Mouse (Mus musculus): ENCODE measurements at regions not wholly inside any gene's neighbourhood (a gene's known extent, or its start where the extent isn't known, plus 50 kb on each side); places are given as distances from the start of the nearest gene placed in this dataset.

DNA sequence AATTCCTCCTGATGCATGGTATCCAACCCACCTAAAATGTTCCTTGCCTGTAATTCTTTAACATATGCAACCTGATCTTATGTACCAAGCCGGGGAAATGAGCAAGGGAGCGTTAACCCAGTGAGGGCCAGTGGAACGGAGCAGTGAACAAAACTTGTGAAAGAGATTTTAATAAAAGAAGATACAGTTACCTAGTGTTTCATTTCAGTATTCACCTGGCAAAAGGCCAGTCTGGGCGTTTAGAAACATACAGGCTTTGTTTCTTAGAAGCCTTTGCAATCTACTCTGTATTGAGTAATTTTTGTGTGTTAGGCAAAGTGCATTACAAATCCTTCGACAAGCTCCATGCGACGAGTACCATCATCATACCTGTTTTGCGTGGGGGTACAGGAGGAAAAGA, 91.1 kb downstream of the Gm10260 start:
- Histone ChIP-seq H3K4me1 (ENCODE audit: control insufficient read depth, insufficient read depth, insufficient read length, low read length) (no peaks in the 10 kb centered on the region), H3K27ac (replicated peaks; ENCODE audit: low read depth, low read length) (no peak overlapping the region), H3K4me3 (ENCODE audit: insufficient read depth, low read depth, low read length) (no peak overlapping the region)

DNA sequence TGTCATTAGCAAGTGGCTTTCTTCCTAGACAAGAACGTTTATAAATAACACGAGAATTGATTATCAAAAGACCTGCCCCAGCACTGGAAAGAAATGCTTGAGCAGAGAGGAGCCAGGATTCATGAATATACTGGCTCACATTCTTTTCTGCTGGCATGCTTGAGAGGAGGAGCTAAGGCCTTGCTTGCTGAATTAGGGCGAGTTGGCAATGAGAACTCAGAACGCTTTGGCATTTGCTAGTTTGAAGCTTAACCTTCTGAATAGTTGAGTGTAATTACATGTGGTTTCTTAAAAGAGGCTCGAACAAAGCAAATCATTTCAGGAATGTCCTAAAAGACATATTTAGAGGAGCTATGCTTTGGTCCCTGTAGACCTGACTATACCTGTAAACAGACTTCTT, 91.5 kb downstream of the Gm10260 start:
- no peak overlapping the region for H3K27ac ChIP-seq (replicated peaks; ENCODE audit: low read depth, low read length)
- H3K4me1 ChIP-seq (ENCODE audit: control insufficient read depth, insufficient read depth, insufficient read length, low read length) = no peaks in the 10 kb centered on the region
- H3K4me3 ChIP-seq (ENCODE audit: insufficient read depth, low read depth, low read length) = no peak overlapping the region

DNA sequence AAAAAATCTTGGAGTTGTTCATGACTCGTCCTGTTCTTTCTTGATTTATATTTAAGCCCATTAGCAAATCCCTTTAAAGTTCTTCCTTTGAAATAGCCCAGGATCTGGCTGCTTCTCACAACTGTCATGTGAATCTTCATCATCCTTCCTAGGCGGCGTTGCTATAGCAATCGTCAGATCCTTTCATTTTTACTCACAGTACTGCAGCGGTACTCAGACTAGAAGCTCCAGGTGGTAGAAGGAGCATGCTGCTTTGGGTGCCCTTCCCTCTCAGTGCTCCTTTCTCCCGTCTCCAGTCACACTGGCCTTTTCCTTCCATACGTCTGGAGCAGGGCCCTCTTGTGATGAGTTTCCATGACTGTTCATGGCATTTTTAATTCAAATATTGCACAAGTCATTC, 93.1 kb downstream of the Gm10260 start:
- H3K4me1 ChIP-seq (ENCODE audit: control insufficient read depth, insufficient read depth, insufficient read length, low read length) = peaks cover 4% of the 10 kb centered on the region; the same call in 1 of the 2 replicates
- no peak overlapping the region for H3K4me3 ChIP-seq (ENCODE audit: insufficient read depth, low read depth, low read length)
- H3K27ac ChIP-seq (replicated peaks; ENCODE audit: low read depth, low read length) = no peak overlapping the region

DNA sequence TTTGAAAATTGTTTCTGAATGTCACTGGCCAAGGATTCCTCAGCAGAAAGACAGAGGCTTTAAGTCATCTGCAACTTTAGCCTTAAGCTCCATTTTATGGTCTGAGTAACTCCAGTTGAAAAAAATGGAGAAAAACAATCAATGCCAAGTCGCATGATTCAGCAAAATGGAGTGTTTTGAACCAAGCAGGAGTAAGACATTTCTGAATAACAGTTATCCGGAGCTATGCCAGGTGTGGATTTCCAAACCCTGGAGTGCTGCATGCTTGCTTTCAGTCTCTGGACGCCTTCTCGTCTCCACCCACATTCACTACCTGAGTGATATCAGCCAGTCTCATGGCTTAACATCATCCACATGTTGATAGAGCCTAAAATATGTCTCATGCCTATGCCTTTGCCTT, 93.7 kb downstream of the Gm10260 start:
- Histone ChIP-seq H3K4me3 (ENCODE audit: insufficient read depth, low read depth, low read length) (no peak overlapping the region), H3K4me1 (ENCODE audit: control insufficient read depth, insufficient read depth, insufficient read length, low read length) (peaks cover 4% of the 10 kb centered on the region; the same call in 1 of the 2 replicates), H3K27ac (replicated peaks; ENCODE audit: low read depth, low read length) (peak overlapping the region; percentile 58)

DNA sequence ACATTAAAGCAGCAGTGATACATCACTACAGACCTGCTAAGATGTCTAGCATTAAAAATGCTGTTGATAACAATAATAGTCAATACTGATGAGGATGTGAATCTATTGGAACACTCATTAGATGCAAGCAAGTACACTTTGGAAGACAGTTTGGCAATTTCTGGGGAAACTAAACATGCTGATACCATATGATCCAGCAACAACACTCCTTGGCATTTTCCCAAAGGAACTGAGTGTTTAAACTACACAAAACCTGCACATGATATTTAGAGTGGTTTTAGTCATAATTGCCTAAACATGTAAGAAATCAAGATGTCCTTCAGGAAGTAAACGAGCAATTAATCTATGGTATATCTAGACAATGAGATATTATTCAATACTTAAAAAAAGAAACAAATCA, 95.2 kb downstream of the Gm10260 start:
- peaks cover 4% of the 10 kb centered on the region; the same call in 1 of the 2 replicates for H3K4me1 ChIP-seq (ENCODE audit: control insufficient read depth, insufficient read depth, insufficient read length, low read length)
- no peak overlapping the region for H3K27ac ChIP-seq (replicated peaks; ENCODE audit: low read depth, low read length)
- H3K4me3 ChIP-seq (ENCODE audit: insufficient read depth, low read depth, low read length) = no peak overlapping the region

DNA sequence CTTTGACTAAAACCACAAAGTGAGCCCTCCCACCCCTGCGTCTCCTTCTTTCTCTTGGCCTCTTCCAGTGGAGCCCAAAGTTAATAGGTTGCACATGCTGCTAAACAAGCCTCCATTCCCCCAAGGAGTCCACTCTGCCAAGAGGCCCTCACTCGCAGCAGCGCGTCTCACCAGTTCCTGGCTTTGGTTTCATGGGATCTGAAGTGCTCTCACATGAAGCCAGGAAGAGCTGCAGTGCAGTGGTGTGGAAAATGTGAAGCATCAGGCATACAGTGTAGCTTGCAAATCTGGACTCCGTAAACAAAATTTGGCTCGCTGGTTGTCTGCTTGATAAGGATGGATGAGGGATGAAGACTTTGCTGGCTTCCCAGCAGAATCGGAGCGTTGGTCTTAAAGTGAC, 97.7 kb downstream of the Gm10260 start:
- no peak overlapping the region for H3K4me3 ChIP-seq (ENCODE audit: insufficient read depth, low read depth, low read length)
- peaks cover 4% of the 10 kb centered on the region; the same call in 1 of the 2 replicates for H3K4me1 ChIP-seq (ENCODE audit: control insufficient read depth, insufficient read depth, insufficient read length, low read length)
- H3K27ac ChIP-seq (replicated peaks; ENCODE audit: low read depth, low read length) = no peak overlapping the region

DNA sequence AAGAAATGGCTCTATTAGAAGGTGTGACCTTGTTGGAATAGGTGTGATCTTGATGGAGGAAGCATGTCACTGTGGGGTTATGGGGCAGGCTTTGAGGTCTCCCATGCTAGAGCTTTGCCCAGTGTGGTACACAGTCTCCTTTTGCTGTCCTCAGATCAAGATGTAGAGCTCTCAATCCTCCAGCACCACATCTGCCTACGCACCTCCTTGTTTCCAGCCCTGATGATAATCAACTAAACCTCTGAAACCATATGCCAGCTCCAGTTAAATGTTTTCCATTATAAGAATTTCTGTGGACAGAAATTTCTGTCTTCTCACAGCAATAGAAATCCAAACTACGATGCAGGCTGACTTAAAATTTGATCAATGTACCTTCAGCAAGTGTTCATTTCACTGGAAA, 103.8 kb downstream of the Gm10260 start:
- Histone ChIP-seq H3K27ac (replicated peaks; ENCODE audit: low read depth, low read length) (no peak overlapping the region), H3K4me3 (ENCODE audit: insufficient read depth, low read depth, low read length) (no peak overlapping the region), H3K4me1 (ENCODE audit: control insufficient read depth, insufficient read depth, insufficient read length, low read length) (no peaks in the 10 kb centered on the region)

DNA sequence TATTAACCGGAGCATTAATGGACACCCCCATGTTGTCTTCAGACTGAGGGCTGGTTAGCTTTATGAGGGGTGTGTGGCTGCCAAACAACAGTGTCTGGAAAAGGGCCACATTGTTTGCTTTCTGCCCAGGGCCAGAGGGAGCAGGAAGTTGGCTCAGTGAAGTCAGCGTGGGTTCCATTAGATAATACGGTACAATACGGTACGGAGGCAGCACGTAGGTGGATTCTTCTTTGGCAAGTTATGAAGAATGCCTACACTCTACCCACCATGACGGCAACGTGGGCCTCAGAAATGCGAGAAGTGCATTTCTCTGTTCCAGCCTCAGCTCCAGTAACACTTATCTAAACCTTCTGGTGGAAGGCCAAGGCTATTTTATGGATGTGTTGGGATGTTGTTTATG, 108.2 kb downstream of the Gm10260 start:
- Histone ChIP-seq H3K4me1 (ENCODE audit: control insufficient read depth, insufficient read depth, insufficient read length, low read length) (no peaks in the 10 kb centered on the region), H3K27ac (replicated peaks; ENCODE audit: low read depth, low read length) (no peak overlapping the region), H3K4me3 (ENCODE audit: insufficient read depth, low read depth, low read length) (no peak overlapping the region)

DNA sequence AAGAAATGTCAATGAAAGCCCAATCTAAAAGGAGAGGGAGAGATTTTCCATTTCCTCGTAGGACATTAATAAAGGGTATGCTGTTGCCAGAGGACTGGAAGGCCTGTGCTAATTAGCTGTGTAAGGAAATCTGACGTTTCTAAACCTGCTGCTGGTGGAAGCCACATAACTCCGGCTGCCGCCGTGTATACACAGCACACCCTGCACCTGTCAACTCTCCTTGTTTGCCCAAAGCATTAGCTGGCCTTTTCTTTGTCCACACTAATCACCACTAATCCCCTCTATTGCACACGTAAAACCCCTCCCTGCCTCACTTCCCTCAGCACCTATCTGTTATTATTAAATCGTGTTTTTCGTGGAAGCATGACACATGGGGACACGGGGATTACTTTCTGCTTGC, 108.7 kb downstream of the Gm10260 start:
- no peak overlapping the region for H3K4me3 ChIP-seq (ENCODE audit: insufficient read depth, low read depth, low read length)
- H3K27ac ChIP-seq (replicated peaks; ENCODE audit: low read depth, low read length) = no peak overlapping the region
- no peaks in the 10 kb centered on the region for H3K4me1 ChIP-seq (ENCODE audit: control insufficient read depth, insufficient read depth, insufficient read length, low read length)

DNA sequence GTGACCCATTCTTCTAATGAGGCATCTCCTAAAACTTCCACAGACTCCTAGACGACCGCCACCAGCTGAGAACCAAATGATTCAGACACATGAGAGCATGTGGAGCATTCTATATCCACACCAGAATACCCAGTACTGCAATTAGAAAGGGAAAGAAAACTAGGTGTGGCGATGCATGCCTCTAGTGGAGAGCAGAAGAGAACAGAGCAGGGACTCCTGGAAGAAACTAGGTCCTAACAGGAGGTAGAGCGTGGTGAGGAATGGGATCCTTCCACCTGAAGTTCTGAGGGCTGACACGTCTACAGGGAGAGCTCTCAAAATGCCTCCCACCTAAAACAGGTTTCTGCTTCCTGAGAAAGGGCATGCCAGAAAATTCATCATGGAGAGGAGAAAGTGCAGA, 109.3 kb downstream of the Gm10260 start:
- Histone ChIP-seq H3K4me3 (ENCODE audit: insufficient read depth, low read depth, low read length) (no peak overlapping the region), H3K27ac (replicated peaks; ENCODE audit: low read depth, low read length) (no peak overlapping the region), H3K4me1 (ENCODE audit: control insufficient read depth, insufficient read depth, insufficient read length, low read length) (peaks cover under 1% of the 10 kb centered on the region)

DNA sequence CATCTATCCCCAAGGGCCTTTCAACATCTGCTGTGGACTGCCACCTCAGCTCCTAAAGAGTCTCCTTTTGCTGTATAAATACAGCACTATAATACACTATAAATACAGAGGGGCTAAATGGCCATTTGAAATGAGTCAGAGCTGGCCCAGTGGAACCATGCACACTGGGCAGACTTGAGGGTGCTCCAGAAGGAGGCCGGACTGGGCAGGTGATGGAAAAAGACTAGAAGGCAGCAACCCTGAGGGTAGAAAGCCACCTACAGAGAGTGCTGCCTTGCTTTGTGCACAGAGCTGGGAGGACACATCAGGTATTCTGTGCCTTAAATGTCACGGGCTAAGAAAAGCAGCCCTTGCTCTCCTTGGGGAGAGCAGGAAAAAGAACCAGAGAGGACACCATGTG, 110.2 kb downstream of the Gm10260 start:
- H3K27ac ChIP-seq (replicated peaks; ENCODE audit: low read depth, low read length) = no peak overlapping the region
- no peak overlapping the region for H3K4me3 ChIP-seq (ENCODE audit: insufficient read depth, low read depth, low read length)
- H3K4me1 ChIP-seq (ENCODE audit: control insufficient read depth, insufficient read depth, insufficient read length, low read length) = peaks cover 10% of the 10 kb centered on the region

DNA sequence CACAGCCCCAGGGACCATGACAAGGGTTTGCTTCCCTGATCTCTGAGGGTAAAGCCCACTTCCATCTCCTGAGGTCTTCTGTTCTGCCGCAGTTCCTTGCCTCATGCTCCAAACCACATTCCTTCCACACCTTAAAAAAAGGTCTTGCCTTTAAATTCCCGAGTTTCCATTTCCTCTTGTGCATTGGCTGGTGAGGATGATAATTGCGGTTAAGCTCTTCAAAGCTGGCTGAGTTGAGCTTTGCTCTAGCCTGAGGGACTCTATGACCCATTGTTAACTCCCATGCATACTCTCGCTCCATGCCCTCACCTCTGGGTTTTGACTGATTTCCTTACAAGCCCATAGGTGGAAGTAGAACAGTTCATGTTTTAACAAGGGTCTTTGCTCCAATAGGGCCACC, 112.9 kb downstream of the Gm10260 start:
- no peak overlapping the region for H3K27ac ChIP-seq (replicated peaks; ENCODE audit: low read depth, low read length)
- peaks cover 14% of the 10 kb centered on the region for H3K4me1 ChIP-seq (ENCODE audit: control insufficient read depth, insufficient read depth, insufficient read length, low read length)
- H3K4me3 ChIP-seq (ENCODE audit: insufficient read depth, low read depth, low read length) = no peak overlapping the region

DNA sequence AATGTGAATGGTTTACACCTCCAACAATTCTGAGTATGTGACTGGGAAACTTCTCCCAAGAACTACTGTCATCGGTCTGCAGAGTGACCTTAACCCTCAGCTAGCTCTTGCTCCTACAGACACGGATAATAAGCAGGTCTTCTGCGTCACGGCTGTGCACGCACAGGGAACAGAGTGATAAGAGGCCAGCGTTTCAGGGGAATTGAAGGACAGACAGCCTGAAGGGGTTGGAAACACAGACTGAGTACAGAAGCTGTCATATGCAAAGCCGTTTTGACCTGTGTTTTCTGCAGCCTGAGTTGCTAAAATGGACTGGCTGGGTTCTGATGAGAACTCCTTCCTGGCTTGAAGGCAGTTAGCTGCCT, 114.4 kb downstream of the Gm10260 start:
- Histone ChIP-seq H3K4me3 (ENCODE audit: insufficient read depth, low read depth, low read length) (no peak overlapping the region), H3K27ac (replicated peaks; ENCODE audit: low read depth, low read length) (no peak overlapping the region), H3K4me1 (ENCODE audit: control insufficient read depth, insufficient read depth, insufficient read length, low read length) (peaks cover 14% of the 10 kb centered on the region)

DNA sequence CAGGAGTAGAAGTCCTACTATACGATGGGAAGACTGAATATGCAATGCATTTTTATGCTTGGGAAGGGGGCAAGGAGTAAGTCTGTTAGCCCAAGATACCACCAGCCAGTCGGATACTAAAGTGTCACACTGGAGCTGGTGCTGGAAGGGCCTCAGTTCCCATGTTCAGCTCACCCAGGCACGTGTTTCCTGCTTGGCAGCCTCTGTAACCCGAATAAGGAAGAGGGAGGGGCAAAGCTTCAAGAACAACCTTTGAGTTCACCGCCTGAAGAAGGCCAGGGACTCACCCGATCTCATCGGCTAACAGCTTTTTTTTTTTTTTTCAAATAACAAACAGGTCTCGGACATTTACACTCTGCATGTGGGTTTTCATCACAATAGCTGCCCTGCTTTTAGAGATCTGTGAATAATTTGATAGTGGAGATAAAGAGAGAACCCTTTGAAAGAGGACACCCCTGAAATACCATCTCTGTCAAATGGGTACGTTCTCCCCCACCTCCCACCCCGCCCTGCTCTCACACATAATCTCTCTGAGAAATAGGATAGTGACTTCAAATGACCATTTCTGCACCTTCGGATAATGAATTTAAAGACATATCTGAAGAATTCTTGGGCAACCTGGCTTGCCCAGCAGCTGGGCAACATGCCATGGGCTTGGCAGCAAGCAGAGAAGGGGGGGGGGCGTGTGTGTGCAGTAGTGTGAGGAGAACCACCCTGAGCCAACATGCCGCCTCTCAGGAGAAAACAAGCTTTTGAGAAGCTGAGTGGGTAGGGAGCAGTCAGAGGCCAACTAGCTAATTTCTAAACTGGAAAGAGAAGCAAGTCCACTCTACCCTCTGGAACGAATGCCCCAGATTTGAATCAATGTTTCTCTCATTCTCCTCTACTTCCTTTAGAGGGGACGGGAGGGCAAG, 115.1 kb downstream of the Gm10260 start:
- Histone ChIP-seq H3K27ac (replicated peaks; ENCODE audit: low read depth, low read length) (no peak overlapping the region), H3K4me3 (ENCODE audit: insufficient read depth, low read depth, low read length) (no peak overlapping the region), H3K4me1 (ENCODE audit: control insufficient read depth, insufficient read depth, insufficient read length, low read length) (peaks cover 14% of the 10 kb centered on the region)

DNA sequence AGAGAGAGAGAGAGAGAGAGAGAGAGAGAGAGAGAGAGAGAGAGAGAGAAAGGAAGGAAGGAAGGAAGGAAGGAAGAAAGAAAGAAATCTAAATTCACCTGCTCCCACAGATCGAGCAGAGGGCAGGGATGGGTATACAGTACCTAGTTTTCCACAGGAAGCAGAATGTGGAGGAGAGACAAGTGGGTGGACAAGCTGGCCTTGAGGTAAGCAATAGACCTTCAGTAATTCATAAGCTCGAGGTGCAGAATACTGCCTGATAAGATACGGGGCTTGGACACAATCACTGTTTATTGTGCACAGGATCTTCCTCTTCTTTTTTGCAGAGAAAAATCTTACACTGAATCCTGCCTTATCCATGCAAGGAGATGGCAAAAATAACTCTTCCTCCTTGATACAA, 120.2 kb downstream of the Gm10260 start:
- no peak overlapping the region for H3K4me3 ChIP-seq (ENCODE audit: insufficient read depth, low read depth, low read length)
- peaks cover 5% of the 10 kb centered on the region; the same call in 1 of the 2 replicates for H3K4me1 ChIP-seq (ENCODE audit: control insufficient read depth, insufficient read depth, insufficient read length, low read length)
- no peak overlapping the region for H3K27ac ChIP-seq (replicated peaks; ENCODE audit: low read depth, low read length)

DNA sequence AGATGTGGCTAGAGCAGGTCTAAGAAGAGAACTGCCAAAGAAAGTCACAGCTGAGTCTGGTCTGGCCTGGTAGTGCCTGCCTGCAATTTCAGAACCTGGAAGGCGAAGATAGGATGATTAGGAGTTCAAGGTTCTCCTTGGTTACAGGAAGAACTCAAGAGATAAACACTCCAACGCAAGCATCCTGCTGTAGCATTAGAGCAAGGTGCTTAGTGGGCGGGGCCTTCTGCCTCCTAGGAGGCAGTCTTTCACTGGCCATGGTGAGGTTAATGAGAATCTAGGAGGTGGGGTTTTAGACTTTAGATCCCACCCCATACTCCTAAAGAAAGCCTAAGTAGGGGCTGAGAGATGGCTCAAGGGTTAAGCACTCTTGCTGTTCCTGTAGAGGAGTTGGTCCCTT, 120.8 kb downstream of the Gm10260 start:
- H3K27ac ChIP-seq (replicated peaks; ENCODE audit: low read depth, low read length) = no peak overlapping the region
- H3K4me3 ChIP-seq (ENCODE audit: insufficient read depth, low read depth, low read length) = no peak overlapping the region
- H3K4me1 ChIP-seq (ENCODE audit: control insufficient read depth, insufficient read depth, insufficient read length, low read length) = no peaks in the 10 kb centered on the region

Data from brown adipose tissue, adult 24 weeks (tissue).